Mouse (Mus musculus): ENCODE measurements around the gene Atad3a. TPM values are rescaled to one million over a fixed set of nuclear protein-coding genes. Genes with fewer than 3 reads are reported as not detected.
A peak's percentile ranks its signal among the peaks of the same experiment; 100 is the strongest.
"Not testable (repeated sequence)": the region's sequence is repeated elsewhere in the genome, so short reads cannot be mapped to it uniquely, and the experiment has no call there.

Atad3a gene
- 10 to 100 TPM; 51.8 to 54.0 TPM for total RNA-seq (2021)

DNA sequence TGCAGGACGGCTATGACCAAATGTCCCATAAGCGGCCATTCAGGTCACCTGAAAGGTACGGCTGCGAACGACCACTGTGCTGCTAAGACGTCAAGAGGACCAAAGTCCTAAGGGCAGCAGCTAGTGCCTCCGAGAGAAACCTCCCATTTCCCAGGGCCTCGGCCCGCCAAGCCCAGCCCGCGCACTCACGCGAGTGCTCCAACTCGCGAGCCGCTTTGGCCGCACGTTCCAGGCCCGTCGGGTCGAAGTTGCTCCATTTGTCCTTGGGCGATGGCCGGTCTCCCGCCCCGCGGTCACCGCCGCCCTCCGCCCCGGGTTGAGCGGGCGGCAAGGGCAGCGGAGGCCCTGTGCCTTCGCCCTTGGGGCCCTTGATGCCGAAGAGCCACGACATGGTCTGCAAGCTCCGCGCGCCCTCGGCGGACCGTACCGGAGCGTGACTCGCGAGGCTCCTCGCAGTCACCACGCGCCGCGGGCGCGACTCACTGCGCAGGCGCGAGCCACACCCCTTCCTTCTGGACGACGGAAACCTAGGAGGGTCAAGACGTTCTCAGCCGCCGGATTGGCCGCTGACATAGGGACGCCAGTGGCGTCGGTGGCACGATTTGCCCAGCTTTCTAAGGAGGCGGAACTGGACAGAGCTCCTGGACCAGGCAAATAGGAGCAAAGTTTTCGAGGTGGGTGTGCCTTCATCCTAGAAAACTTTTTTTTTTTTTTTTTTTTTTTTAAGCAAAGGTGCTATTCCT, at the start of gene Atad3a:
Gene Atad3a, minus strand, starts transcription at position 481 of the 743 bp plus-strand sequence.
- DNase-seq = peak; percentile 97 to 98

DNA sequence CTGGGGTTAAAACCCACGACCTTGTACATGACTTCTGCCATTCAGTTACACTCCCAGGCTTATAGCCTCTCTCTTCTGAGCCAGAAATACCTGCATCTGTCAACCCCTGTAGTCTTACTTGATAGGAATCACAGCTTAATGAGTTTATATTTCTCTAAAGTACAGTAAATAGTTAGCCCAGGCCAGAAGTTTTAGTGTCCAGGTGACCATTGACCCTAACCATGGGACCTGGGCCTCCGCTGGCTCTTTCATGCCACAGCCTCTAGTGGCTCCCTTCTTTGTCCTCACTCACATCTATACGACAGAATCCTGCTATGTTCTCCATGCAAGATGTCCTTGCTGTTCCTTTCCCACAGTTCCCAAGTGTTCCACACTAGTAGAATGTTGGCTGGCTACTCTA, 46.9 kb upstream of the Atad3a start:
- DNase-seq = no peak

DNA sequence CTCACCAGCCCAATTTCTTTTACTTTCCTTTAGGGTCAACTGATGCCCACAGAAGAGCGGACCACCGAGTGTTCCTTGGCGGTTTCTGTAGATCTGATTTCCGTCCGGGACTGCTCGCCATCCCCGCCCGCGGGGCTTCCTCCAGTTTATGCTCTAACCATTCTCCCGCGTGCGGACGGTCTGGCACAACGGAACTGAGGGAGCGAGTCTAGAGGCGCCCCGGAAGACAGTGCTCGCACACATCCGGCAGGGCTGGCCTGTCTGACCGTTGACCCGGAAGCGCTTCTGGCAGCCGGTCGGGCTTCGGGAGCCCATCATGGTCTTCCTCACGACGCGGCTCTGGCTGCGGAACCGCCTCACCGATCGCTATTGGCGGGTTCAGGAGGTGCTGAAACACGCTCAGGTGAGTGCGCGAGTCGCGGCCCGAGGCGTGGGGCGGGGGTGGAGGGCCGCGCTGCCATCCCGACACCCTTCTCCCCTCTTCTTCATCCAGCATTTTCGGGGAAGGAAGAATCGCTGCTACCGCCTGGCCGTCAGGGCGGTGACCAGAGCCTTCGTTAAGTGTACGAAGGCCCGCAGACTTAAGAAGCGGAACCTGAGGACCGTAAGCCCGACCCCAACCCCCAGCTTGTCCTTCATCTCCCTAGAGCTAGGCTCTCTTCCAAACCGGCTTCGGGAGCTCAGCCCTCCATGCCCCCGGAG, 42.6 kb upstream of the Atad3a start:
- peak; percentile 92 to 94 for DNase-seq

DNA sequence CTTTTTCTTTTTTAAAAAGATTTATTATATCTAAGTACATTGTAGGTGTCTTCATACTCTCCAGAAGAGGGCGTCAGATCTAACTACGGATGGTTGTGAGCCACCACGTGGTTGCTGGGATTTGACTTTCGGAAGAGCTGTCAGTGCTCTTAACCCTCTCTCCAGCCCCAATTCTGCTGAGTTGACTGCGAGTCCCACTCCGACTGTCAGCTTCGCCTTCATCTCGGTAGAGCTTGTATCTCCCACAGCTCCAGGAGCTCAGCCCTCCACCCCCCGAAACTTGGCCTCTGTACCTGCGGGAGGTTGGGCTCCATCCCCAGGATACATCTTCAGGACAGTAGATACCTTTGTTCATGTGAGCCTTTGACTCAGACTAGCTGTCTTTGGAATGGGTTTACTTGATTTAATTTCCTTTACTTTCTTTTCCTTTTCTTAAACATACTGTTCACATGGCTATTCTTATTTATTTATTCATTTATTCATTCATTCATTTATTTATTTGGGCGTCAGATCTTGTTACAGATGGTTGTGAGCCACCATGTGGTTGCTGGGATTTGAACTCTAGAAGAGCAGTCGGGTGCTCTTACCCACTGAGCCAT, 41.9 kb upstream of the Atad3a start, which contains the start of gene Mrpl20:
Gene Mrpl20, plus strand, starts transcription at position 138 of the 599 bp plus-strand sequence.
- no peak for DNase-seq

DNA sequence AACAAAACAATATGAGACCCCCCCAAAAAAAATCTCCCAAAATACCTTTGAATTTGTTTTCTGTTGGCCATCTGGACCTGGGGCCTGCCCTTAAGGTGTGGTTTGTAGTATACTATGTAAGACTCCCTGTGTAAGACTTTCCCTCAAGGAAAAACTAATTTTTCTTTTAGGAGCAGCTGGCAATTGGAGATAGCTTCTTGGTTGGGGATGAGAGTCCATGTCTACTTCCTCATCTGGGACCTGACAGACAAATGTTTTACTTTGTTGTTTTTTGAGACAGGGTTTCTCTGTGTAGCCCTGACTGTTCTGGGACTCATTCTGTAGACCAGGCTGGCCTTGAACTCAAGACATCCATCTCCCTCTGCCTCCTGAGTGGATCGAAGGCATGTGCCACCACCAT, 41.2 kb upstream of the Atad3a start:
- DNase-seq = no peak

DNA sequence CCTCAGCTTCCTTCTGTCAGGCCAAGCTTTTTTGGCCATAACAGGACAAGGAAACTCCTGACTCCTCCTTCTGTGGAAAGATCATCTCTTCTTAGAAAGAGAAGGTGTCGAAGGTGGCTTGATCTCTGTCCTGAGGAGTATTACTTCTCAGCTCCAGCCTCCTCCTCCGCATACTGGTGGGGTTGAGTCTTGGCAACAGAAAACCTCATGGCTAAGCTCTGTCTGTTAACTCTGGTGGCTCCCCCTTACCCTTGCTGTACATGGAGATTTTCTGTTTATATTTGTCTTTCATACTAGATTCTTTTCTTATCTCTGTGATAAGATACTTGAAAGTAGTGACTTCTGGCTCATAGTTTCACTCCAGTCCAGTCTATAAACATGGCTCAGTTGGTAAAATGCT, 32.8 kb upstream of the Atad3a start:
- DNase-seq = no peak

DNA sequence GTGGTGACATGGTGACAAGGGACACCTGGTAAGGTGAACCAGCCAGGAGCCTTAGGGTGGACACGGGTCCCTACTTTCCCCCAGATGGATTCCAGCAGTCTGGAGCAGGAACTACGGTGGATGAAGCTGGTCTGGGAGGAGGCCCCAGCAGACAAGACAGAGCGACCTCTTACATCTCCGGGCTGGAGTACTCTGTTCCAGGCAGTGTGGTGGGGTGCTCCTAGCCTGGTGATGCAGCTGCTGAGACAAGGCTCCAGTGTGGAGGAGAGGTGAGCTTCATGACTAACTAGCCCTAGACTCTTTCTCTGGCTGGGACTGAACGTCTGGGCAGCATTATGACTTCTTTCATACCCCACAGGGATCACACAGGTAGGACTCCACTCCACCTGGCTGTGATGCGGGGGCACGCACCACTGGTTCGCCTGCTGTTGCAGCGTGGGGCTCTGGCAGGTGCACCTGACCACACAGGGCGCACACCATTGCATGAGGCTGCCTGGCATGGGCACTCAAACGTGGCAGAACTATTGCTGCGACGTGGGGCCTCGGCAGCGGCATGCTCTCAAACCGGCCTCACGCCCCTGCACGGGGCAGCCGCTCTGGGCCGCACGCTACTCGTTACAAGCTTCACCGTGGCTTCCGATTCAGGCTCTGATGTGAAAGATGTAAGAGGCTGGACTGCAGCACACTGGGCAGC, 30.5 kb upstream of the Atad3a start:
- no peak for DNase-seq

DNA sequence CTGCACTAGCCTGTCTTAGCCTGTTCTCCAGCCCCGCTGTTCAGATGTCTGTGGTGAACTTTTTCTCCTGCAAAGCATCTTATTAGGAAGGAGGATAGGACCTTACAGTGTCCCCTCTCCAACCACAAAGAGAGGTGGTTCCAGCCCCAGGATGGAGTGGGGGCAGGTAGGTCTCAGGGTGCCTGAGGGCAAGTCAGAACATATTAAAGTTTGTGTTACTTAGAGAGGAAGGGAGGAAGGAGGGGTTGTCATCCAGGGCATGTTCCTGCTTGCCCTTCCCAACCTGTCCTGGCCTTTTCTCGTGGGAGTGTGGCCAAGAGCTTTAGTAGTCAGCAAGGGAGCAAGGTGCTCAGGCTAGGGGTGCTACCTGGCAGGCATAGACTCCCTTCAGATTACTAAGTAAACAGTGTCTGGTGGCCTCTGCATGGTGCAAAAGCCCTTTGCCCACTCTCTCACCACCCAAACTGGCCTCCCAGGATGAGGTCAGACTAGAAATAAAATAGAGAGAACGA, 29.8 kb upstream of the Atad3a start:
- DNase-seq = no peak

DNA sequence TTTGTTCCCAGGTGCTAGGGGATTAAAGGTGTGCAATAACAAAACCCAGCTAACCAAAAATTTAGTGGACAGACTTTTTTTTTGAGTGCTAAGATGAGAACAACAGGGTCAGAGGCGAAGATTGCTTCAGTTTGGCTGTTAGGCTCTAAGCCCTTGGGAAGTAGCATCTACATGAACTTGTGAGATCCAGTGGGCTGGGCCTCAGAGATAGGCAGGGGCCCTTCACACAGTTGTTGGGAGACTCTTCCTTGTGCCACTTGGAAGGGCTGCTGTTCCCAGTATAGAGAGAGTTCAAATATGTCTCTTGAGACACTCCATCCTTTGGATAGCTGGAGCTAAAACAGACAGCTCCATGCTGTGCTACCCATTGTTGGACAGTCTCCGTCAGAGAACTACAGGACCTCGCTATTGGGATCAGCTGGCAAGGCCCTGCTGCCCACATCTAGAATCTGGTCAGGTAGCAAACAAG, 29.2 kb upstream of the Atad3a start, which contains the start of gene Ankrd65:
Gene Ankrd65, plus strand, starts transcription at position 419 of the 469 bp plus-strand sequence.
- DNase-seq = no peak

DNA sequence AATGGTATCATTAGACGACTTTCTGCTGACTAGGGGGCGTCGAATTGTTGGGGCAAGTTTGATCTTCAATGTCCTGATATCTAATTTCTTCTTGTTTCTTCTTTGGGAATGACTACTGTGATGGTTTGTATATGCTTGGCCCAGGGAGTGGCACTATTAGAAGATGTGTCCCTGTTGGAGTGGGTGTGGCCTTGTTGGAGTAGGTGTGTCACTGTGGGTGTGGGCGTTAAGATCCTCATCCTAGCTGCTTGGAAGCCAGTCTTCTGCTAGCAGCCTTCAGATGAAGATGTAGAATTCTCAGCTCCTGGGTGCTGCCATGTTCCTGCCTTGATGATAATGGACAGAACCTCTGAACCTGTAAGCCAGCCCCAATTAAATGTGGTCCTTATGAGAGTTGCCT, 27.9 kb upstream of the Atad3a start:
- DNase-seq = not testable (repeated sequence)

DNA sequence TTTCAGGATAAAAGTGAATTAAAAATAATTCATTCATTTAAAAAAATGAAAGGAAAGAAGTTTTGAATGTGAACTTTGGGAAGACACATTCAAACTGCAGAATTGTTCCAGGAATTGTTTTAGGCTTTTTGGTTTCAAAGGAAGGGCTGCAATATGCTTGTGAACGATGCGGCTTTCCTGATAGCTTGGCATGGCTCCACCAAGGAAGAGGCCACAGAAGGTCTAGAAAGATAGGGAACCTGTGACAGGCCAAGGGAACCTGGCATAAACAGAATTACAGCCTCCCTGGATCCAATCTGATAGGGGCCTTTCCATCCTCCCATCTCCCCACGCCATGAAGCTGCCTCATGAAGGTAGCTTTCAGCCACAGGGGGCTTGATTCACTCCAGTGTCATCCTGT, 27.4 kb upstream of the Atad3a start:
- no peak for DNase-seq

DNA sequence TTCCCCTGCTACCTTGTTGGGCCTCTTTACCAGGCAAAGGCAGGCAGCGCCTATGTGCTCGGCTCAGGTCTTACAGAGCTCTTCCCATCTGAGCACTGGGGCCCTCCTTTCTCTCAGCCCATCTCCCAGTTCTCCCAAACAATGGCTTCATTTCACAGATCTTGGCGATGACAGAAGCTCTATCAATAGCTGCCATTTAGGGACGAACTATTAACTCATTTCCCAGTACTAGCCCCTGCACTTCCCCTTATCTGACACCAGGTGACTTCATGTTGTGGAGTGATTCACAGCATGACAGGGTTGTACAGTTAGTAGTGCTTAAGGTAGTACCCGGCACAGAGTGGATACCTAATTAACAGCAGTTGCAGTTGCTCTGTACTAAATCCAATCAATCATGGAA, 24.9 kb upstream of the Atad3a start, which contains the start of gene Tmem88b:
Gene Tmem88b, minus strand, starts transcription at position 56 of the 400 bp plus-strand sequence.
- DNase-seq = no peak

DNA sequence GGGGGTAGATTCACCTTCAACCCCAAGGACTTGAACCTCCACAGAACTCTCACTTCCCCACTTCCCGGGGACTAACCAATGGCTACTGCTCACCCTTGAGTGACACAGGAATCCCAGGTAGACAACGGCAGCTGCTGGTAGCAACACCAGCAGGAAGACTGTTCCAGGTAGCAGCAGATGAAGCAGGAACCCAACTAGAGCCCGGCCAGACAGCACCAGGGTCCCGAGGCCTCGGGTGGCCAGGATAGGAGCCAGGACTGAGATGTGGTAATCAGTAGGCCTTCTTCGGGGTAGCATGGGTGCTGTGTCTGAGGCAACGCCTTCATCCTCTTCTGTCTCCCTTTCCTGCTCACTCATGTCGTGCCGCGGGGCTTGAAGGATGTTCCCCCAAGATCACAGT, 24.4 kb upstream of the Atad3a start:
- no peak for DNase-seq

DNA sequence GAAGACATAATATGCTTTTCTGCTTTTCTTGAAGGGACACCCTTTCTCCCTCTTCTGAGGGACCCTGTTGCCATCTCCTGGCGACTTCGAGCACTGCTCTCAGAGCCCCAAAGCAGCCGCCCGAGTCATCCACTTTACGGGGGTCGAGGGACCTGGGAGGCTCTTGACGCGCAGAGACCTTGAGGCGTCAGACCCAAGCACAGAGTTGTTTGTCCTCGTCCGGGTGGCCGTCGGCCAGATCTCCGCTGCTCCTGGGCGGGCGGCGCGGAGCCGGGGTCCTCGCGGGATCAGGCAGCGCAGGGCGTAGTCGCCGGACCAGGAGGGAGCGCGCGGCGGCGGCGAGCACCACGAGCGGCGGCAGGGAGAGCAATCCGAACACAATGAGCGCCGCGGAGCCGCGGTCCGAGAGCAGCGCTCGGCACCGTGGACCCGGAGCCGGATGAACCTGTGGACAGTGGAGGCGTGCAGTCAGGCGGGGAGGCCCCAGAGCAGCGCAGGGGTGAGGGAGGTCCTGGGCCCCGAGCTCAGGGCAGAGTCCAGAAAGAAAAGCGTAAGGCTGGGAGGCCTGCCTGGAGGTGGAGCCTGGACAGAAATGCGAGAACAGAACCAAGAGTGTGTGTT, 23.3 kb upstream of the Atad3a start:
- peak; percentile 74 to 81 for DNase-seq

DNA sequence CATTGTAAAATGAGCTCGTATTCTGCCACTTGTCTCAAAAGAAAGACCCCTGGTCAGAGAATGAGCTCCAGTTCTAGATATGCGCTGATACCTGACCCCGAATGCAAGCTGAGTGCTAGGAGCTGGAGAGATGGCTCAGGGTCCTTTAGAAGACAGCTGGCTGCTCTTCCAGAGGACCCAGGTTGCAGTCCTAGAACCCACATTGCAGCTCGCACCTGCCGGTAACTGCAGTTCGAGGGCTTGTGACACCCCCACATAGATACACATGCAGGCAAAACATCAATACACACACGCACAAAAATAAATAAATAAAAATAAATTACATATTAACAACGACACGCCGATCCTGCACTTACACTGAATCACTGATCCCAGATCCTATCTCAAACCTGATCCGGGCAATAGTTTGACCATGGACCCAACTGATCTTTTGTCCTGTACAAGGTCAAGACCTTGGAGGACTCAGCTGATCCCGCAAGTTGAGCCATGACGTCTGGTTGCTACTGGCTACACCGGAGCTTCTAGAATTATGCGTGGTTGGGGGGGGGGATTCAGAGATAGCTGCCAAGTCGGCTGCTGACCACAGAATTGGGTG, 22.7 kb upstream of the Atad3a start:
- DNase-seq = no peak

DNA sequence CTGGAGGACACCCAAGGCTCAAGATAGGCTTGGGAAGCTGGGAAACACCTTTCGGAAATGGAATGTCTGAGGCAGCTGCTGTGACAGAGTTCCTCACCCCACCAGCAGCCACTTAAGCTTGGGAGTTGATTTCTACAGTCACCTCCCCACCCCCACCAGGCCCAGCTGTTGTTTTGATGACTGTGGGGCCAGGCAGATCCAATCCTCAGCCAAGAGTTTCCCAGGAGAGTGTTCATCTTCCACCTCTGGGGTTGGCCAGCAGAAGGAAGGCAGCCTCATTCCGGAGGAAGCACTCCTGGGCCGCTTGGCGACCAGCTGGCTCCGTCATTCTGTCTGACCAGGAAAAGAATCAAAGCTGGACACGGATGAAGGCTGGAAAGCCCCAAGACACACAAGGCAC, 20.0 kb upstream of the Atad3a start:
- DNase-seq = no peak

DNA sequence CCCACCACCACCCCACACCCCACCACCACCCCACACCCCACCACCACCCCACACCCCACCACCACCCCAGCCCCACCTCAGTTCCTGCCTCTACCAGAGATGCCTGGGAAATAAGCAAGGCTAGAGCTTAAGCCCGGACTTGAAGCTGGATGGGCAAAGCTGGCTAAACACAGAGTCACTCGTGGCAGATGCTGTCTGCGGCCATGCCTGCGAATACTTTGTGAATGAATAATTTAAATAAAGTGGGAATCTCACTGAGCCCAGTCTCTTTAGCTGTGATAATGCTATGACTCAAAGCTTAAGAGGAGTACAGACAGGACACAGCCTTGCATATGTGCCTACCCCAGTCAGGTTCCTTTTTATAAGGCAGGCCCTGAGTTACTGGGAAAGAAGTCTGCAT, 18.6 kb upstream of the Atad3a start:
- DNase-seq = no peak

DNA sequence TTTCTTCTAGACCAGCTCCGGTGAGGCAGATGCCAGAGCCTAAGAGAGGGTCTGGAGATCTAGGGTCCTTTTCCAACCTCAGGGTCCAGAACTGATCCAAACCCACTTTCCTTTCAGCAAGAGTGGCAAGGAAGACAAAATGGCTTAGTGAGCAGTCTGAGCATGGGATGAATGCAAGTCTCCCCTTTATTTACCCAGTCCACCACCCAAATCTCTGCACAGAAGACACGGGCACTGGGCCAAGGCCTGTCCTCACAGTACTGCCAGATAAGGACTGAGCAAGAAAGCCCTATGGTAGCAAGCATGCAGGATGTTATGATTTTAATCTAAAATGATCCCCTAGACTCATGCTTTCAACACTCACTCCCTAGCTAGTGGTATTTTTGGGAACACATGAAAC, 16.9 kb upstream of the Atad3a start:
- DNase-seq = no peak

DNA sequence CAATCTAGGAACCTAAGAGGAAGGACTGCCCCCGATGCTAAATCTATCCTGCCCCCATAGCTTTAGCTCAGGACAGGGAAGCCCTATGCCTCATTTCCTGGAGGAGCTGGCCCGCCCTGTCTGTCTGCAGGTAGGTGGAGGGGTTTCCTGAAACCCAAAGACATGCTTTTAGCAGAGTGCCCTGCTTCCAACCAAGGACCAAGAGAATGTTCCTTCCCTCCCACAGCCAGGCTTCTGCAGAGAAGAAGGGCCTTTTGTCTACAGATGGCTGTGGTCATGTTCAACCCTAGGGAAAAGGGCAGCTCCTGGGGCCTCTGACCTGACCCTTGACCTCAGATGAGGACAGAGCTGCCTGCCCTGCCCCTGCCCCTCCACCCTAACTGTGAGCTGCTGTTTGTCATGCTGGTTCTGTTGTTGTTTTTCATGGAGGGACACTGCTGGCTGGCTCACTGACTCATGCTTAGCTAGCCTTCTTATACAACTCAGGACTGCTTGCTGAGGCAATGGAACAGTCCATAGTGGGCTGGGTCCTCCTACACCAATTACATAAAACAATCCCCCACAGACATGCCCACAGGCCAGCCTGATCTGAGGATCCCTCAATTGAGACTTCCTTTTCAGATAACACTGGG, 15.9 kb upstream of the Atad3a start:
- no peak for DNase-seq

DNA sequence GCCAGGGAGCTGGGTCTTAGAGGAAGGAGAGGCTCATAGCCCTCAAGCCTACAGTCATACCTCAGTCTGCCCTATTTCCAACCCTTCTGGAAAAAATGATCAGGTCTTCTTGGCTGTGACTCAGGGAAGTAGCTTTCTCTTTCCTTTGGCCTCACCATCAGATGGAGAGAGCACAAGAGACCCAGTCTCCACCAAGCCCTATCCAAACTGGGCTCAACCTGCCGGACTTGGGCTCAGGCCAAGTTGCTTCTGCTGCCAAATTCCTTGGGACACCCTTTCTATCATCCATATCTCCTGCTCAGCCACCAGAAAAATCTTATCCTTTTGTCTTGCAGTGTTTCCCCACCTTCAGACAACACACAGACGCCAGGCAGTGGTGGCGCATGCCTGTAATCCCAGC, 15.0 kb upstream of the Atad3a start:
- no peak for DNase-seq
